Mouse (Mus musculus) liver, adult 2 months (tissue): ENCODE results near the gene Cxcl5.

Experiments
- CTCF ChIP-seq: fragments of 200-500 bp; IDR thresholded peaks from 2 replicates; pipeline ENCODE4 v1.5.1; 2011; ENCODE audit warnings: low read depth, low read length, control low read depth
- POLR2A ChIP-seq: fragments of 200-500 bp; IDR thresholded peaks from 2 replicates; pipeline ENCODE4 v1.6.1; 2011; ENCODE audit warnings: low read length, control low read depth; ENCODE audit not compliant: insufficient read depth; ENCODE audit errors: extremely low read depth

GRCm38 (mm10) chr5:90775562-90775961 is 16.4 kb downstream of the Cxcl5 start:
- TF ChIP-seq POLR2A (no peak), CTCF (no peak)
